Mouse (Mus musculus) G1E (cell line): ENCODE measurements around the gene Hoxa9.

Experiments
- CTCF ChIP-seq: IDR thresholded peaks from 2 replicates; pipeline ENCODE4 v1.5.1; 2012; ENCODE audit warnings: low read depth, low read length, inconsistent platforms, mixed read lengths
- GATA1 ChIP-seq: IDR thresholded peaks from 2 replicates; pipeline ENCODE4 v1.6.1; 2012; ENCODE audit warnings: borderline replicate concordance, low read length, inconsistent platforms, mixed read lengths

- TF ChIP-seq CTCF, result no peak
- TF ChIP-seq GATA1, result no peak
Measured at GRCm38 (mm10) chr6:52267221-52267620, 36.3 kb upstream of the Hoxa9 start.
